Mouse (Mus musculus) intestine, postnatal 0 days (tissue): Measurements from ENCODE around the gene Prpf8. TPM values are rescaled to one million over a fixed set of nuclear protein-coding genes. Genes with fewer than 3 reads are reported as not detected.
"Not testable (repeated sequence)": the region's sequence is repeated elsewhere in the genome, so short reads cannot be mapped to it uniquely, and the experiment has no call there.

Experiments
- ATAC-seq: fragments of 200-750 bp; cut with Nextera tagmentation; 2 replicates; pipeline ENCODE4 v1.8.0; 2017; ENCODE audit warnings: mild to moderate bottlenecking, moderate TSS enrichment, moderate library complexity
- H3K27ac ChIP-seq: fragments of 300-500 bp; sonication (generic); 2 replicates; pipeline ENCODE4 v1.5.1; 2014; ENCODE audit warnings: mild to moderate bottlenecking, low read depth, low read length, moderate library complexity
- H3K27me3 ChIP-seq: fragments of 300-500 bp; sonication (generic); replicated peaks from 2 replicates; pipeline ENCODE4 v1.6.1; 2014; ENCODE audit warnings: low read length, mixed read lengths; ENCODE audit not compliant: control insufficient read depth, insufficient read depth
- H3K36me3 ChIP-seq: fragments of 300-500 bp; sonication (generic); 2 replicates; pipeline ENCODE4 v1.6.1; 2014; ENCODE audit warnings: mild to moderate bottlenecking, moderate library complexity; ENCODE audit not compliant: control insufficient read depth, insufficient read depth
- H3K4me1 ChIP-seq: fragments of 300-500 bp; sonication (generic); replicated peaks from 2 replicates; pipeline ENCODE4 v1.6.1; 2014; ENCODE audit warnings: antibody characterized with exemption, low read length, mixed read lengths; ENCODE audit not compliant: control insufficient read depth, insufficient read depth
- H3K4me2 ChIP-seq: fragments of 300-500 bp; sonication (generic); replicated peaks from 2 replicates; pipeline ENCODE4 v1.6.1; 2014; ENCODE audit warnings: low read depth, mild to moderate bottlenecking, moderate library complexity
- H3K4me3 ChIP-seq: fragments of 300-500 bp; sonication (generic); 2 replicates; pipeline ENCODE4 v1.5.1; 2014; ENCODE audit warnings: low read depth, low read length
- H3K9ac ChIP-seq: fragments of 300-500 bp; sonication (generic); 2 replicates; pipeline ENCODE4 v1.6.1; 2014; ENCODE audit warnings: mild to moderate bottlenecking, low read depth, low read length
- H3K9me3 ChIP-seq: fragments of 300-500 bp; sonication (generic); 2 replicates; pipeline ENCODE4 v1.6.1; 2016; ENCODE audit warnings: mixed run types; ENCODE audit not compliant: control insufficient read depth
- CTCF ChIP-seq: sonication (generic); IDR thresholded peaks from 2 replicates; pipeline ENCODE4 v1.5.1; 2016; ENCODE audit warnings: low read depth, mild to moderate bottlenecking, control low read depth, antibody characterized with exemption, moderate library complexity
- WGBS: fragments of 180-500 bp; shearing (Covaris S2); extraction: QIAGEN DNeasy Blood & Tissue Kit; methylation state at CpG from one replicate; pipeline ENCODE4 v1.1.7; 2014; 5-methylcytosine and 5-hydroxymethylcytosine counted together
- polyA plus RNA-seq: library from polyadenylated mRNA; unstranded; fragments of >200 nt; fragmentation: Nextera tagmentation; extraction: Ambion mirVana; gene quantifications from 2 replicates; pipeline ENCODE4 v1.2.1, GENCODE M21; 2015

The Prpf8 gene
- polyA plus RNA-seq, 1 experiment from 2014 or later: 15.5 TPM

- no peak overlapping the region for H3K9ac ChIP-seq
- H3K4me3 ChIP-seq: peak overlapping the region; percentile 71
- no peaks in the 10 kb centered on the region for H3K27me3 ChIP-seq
- H3K36me3 ChIP-seq: peaks cover 40% of the 10 kb centered on the region
- peak overlapping the region; percentile 98 for H3K4me2 ChIP-seq
- no peaks in the 10 kb centered on the region for H3K9me3 ChIP-seq
- H3K27ac ChIP-seq: no peak overlapping the region
- TF ChIP-seq CTCF: no peak
- H3K4me1 ChIP-seq: no peaks in the 10 kb centered on the region
- WGBS: 89% methylated on average over 31 of the region's 31 CpGs
- no peak for ATAC-seq
Measured at GRCm38 (mm10) chr11:75452812-75453557, 33.6 kb upstream of the Prpf8 start.

GRCm38 (mm10) chr11:75453991-75454930, 32.4 kb upstream of the Prpf8 start, which contains the start of gene Wdr81:
Wdr81 (minus strand) TSS chr11:75454717.
- H3K9ac ChIP-seq: peak within 1 kb of the TSS; percentile 74
- peak within 1 kb of the TSS; percentile 98 for H3K4me2 ChIP-seq
- H3K4me3 ChIP-seq: peak within 1 kb of the TSS; percentile 71
- 2% methylated on average over 56 of the region's 56 CpGs for WGBS
- H3K27me3 ChIP-seq: no peaks in the 10 kb centered on the region
- no peaks in the 10 kb centered on the region for H3K4me1 ChIP-seq
- peak; percentile 85 for ATAC-seq
- H3K9me3 ChIP-seq: no peaks in the 10 kb centered on the region
- peak within 1 kb of the TSS; percentile 46 for H3K27ac ChIP-seq
- TF ChIP-seq CTCF: peak; percentile 71
- peaks cover 27% of the 10 kb centered on the region for H3K36me3 ChIP-seq

- WGBS: 59% methylated on average over 10 of the region's 10 CpGs
- Histone ChIP-seq H3K4me3 (peak overlapping the region; percentile 71; the same call in 1 of the 2 replicates), H3K9me3 (no peaks in the 10 kb centered on the region), H3K9ac (peak overlapping the region; percentile 74; the same call in 1 of the 2 replicates), H3K4me1 (no peaks in the 10 kb centered on the region), H3K4me2 (peak overlapping the region; percentile 98), H3K27me3 (no peaks in the 10 kb centered on the region), H3K36me3 (peaks cover 21% of the 10 kb centered on the region), H3K27ac (peak overlapping the region; percentile 46)
- TF ChIP-seq CTCF: no peak
- no peak for ATAC-seq
Measured at GRCm38 (mm10) chr11:75455041-75455736, 31.4 kb upstream of the Prpf8 start.

GRCm38 (mm10) chr11:75455971-75456370, 30.6 kb upstream of the Prpf8 start:
- not testable (repeated sequence) for H3K9me3 ChIP-seq, H3K9ac ChIP-seq, H3K4me3 ChIP-seq, ATAC-seq, H3K27ac ChIP-seq, H3K4me2 ChIP-seq, H3K27me3 ChIP-seq, H3K4me1 ChIP-seq
- H3K36me3 ChIP-seq: peaks cover 17% of the 10 kb centered on the region
- WGBS: 95% methylated on average over 2 of the region's 2 CpGs

GRCm38 (mm10) chr11:75456440-75456871, 30.2 kb upstream of the Prpf8 start:
- no peaks in the 10 kb centered on the region for H3K9me3 ChIP-seq
- no peak for TF ChIP-seq CTCF
- no peak for ATAC-seq

More at GRCm38 (mm10) chr11:75456440-75456871, 30.2 kb upstream of the Prpf8 start:
- no peak overlapping the region for H3K27ac ChIP-seq
- 78% methylated on average over 7 of the region's 7 CpGs for whole genome bisulfite sequencing
- H3K4me3 ChIP-seq: no peak overlapping the region
- no peaks in the 10 kb centered on the region for H3K4me1 ChIP-seq
- no peak overlapping the region for H3K9ac ChIP-seq
- H3K27me3 ChIP-seq: no peaks in the 10 kb centered on the region
- H3K4me2 ChIP-seq: no peak overlapping the region
- H3K36me3 ChIP-seq: peaks cover 12% of the 10 kb centered on the region
